Mouse (Mus musculus) CD4-positive, CD25-positive, alpha-beta regulatory T cell, adult 4 months (primary cell): ENCODE data around the gene Bola2. TPM values are rescaled to one million over a fixed set of nuclear protein-coding genes. Genes with fewer than 3 reads are reported as not detected.
"Not testable (repeated sequence)": the region's sequence is repeated elsewhere in the genome, so short reads cannot be mapped to it uniquely, and the experiment has no call there.

Experiments
- ATAC-seq: one replicate; pipeline ENCODE4 v1.8.0; 2017
- polyA plus RNA-seq, 2 experiments: library from polyadenylated mRNA; unstranded; fragments of 100-300 nt; shearing (Covaris generic); gene quantifications; one replicate each; pipeline ENCODE4 v1.2.1; 2017

Gene Bola2
- polyA plus RNA-seq, 2 experiments from 2014 or later: 82.6 to 175 TPM

- ATAC-seq: no peak
Measured at GRCm38 (mm10) chr7:126710266-126710665, 15.1 kb downstream of the Bola2 start.

- ATAC-seq: no peak
Measured at GRCm38 (mm10) chr7:126711910-126712309, 16.7 kb downstream of the Bola2 start.

- no peak for ATAC-seq
Measured at GRCm38 (mm10) chr7:126715679-126716078, 20.5 kb downstream of the Bola2 start.

- no peak for ATAC-seq
Measured at GRCm38 (mm10) chr7:126717566-126717965, 22.4 kb downstream of the Bola2 start.

DNA sequence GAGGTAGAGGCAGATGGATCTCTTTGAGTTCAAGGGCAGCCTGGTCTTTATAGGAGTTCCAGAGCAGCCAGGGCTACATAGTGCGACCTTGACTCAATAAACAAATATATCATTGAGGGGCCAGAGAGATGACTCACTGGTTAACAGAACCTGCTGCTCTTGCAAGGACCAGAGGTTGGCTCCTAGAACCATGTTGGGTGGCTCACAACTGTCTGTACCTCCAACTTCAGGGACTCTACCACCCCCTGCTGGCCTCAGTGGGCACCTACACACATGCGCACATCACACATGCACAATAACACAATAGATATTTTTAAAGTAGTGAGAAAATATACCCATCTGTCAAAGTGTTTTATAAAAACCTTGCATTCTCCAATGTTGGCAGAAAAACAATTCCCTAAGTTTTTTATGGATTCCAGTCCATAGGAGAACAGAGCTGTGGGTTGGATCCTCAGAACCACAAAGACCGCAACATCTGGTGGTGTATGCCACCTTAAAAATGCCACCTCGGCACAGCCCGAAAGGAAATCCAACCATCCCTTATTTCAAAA is 23.7 kb downstream of the Bola2 start:
- no peak for ATAC-seq

- ATAC-seq: no peak
Measured at GRCm38 (mm10) chr7:126721635-126722034, 26.4 kb downstream of the Bola2 start.

DNA sequence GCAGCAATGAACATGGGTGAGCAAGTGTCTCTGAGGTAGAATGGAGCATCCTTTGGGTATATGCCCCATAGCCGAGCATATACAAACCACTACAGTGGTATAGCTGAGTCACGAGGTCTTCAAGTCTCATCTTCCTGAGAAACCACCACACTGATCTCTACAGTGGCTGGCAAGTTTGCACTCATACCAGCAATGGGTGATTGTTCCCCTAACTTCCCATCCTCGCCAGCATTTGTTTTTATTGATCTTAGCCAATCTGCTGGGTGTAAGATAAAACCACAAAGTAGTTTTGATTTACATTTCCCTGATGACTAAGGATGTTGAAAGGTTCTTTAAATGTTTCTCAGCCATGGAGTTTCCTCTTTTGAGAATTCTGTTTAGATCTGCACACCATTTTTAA is 29.9 kb downstream of the Bola2 start:
- no peak for ATAC-seq

DNA sequence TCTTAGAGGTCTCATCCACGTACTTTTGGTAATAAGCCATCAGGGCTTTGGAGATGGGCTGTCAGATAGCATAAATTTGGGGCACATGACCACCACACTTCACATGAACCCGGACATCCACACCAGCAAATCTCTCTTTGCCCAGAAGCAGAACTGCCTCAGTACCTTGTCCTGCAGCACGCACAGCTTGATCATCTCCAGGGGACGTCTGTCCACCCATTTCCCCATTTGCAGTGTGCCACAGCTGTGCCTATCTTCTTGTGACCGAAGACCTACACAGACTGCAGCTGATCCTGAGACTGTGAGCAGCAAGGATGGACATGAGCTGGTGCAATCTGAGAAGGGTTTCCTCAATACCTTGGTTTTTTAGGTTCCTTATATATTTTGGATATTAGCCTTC is 30.5 kb downstream of the Bola2 start:
- ATAC-seq: no peak

GRCm38 (mm10) chr7:126730256-126730789 is 35.1 kb downstream of the Bola2 start:
- not testable (repeated sequence) for ATAC-seq

DNA sequence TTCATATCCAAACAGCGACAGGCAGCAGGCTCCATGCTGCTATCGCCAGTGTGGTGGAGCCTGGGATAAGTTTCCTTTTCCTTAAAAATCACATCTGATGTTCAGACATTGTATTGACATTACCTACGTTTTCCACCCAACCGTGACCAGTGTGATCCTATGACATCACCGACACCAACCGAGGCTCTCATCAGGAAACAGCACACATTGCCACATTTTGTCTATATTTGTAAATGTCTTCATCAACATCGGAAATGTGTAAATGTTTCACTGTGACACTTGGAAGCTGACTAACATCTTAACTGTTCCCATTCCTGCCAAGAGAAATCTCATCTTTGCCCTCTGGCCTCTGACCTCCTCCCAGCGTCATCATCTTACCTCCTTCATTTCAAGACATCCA is 40.9 kb downstream of the Bola2 start:
- no peak for ATAC-seq

- ATAC-seq: no peak
Measured at GRCm38 (mm10) chr7:126739551-126739950, 44.4 kb downstream of the Bola2 start.

DNA sequence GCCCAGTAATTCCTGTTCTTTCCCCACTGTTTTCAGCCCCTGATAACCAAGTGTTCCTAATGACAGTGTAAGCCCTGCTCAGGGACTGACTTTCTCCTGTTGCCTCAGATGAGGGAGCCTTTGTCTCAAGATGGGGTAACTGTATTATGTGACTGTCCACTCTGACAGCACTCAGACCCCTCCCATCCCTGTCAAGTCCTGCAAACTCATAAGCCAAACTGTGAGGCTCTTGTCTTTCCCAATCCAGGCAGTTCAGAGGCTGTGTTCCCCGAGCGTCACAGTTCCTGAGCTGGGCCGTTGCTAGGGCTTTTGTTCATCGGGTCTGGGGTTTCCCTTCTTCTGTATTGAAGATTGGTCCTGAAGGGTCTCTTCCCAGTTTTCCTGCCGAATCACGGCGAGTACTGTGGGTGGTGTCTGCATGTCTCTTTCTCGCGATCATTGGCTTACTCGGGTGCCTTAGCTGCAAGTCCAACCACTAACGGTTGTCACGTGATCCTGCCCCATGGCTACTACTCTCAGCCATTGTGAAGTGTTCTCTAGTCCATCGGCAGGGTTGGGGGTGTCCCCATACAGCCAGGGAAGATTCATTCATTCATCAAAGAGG is 45.0 kb downstream of the Bola2 start:
- no peak for ATAC-seq

DNA sequence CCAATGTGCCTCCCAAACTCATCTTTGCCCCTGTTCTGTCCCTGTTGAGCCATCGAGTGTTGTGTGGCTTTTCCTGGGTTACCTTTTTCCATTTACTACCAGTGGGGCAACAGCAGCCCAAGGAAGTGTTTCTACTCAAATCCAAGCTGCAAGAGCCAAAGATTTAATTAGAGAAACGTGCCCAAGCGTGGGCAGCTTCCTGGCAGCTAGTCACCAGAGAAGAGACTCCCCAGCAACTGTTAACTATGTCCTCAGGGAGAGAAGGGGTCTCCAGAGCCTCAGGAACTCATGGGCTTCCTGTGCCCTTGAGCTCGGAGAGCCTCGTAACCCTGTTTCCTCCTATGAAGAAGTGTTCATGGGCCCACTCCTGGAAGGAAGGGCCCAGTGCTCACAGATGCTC is 45.8 kb downstream of the Bola2 start:
- ATAC-seq: no peak

DNA sequence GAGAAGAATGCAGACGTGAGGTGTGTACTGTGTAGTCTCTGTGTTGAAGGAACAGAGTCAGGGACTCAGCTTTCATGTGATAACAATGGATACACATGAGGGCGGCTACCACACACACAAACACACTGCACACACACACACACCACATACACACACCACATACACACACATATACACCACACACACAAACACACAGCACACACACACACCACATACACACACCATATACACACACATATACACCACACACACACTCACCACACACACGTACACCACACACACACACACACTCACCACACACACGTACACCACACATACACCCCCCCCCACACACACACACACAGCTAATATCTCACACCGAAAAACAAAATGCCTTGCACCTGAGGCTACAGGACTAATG is 46.3 kb downstream of the Bola2 start:
- ATAC-seq: no peak

GRCm38 (mm10) chr7:126741964-126742482 is 46.8 kb downstream of the Bola2 start:
- no peak for ATAC-seq

- no peak for ATAC-seq
Measured at GRCm38 (mm10) chr7:126746066-126746465, 50.9 kb downstream of the Bola2 start.

GRCm38 (mm10) chr7:126746798-126747197 is 51.6 kb downstream of the Bola2 start:
- ATAC-seq: no peak

- no peak for ATAC-seq
Measured at GRCm38 (mm10) chr7:126748824-126749223, 53.6 kb downstream of the Bola2 start.

Other genes starting within 250 kb of the Bola2 start
- under 1 TPM; 0.18 to 0.38 TPM for gene Atp2a1, start 232.3 kb upstream of the Bola2 start, polyA plus RNA-seq
- gene Sh2b1, start 220.0 kb upstream of the Bola2 start, polyA plus RNA-seq: 10 to 100 TPM; 11.5 to 13.1 TPM
- 10 to 100 TPM; 79.8 to 89.2 TPM for gene Tufm, start 208.0 kb upstream of the Bola2 start, polyA plus RNA-seq
- gene Atxn2l, start 192.0 kb upstream of the Bola2 start, polyA plus RNA-seq: 10 to 100 TPM; 15.6 to 17.4 TPM
- 100 to 1,000 TPM; 228 to 250 TPM for gene Eif3c, start 129.0 kb upstream of the Bola2 start, polyA plus RNA-seq
- 1 to 10 TPM in 1 of 2 experiments, under 1 TPM in 1; 0.36 to 1.5 TPM for gene Apobr, start 110.5 kb upstream of the Bola2 start, polyA plus RNA-seq
- 100 to 1,000 TPM in 1 of 2 experiments, 10 to 100 TPM in 1; 79.9 to 150 TPM for gene Cln3, start 109.6 kb upstream of the Bola2 start, polyA plus RNA-seq
- gene Il27, start 100.5 kb upstream of the Bola2 start, polyA plus RNA-seq: not detected
- under 1 TPM in 1 of 2 experiments, not detected in 1; 0.42 TPM for gene Nupr1, start 64.5 kb upstream of the Bola2 start, polyA plus RNA-seq
- 100 to 1,000 TPM in 1 of 2 experiments, 10 to 100 TPM in 1; 93.1 to 113 TPM for gene Sgf29, start 46.1 kb upstream of the Bola2 start, polyA plus RNA-seq
- gene Sult1a1, start 19.0 kb upstream of the Bola2 start, polyA plus RNA-seq: 1 to 10 TPM in 1 of 2 experiments, under 1 TPM in 1; 0.82 to 1.3 TPM
- 10 to 100 TPM; 10.6 to 21.4 TPM for gene Slx1b, start 383 bp downstream of the Bola2 start, polyA plus RNA-seq
- 1,000 to 10,000 TPM; 2,251 to 2,782 TPM for gene Coro1a, start 12.4 kb downstream of the Bola2 start, polyA plus RNA-seq
- 10 to 100 TPM; 16.9 to 17.8 TPM for gene Mapk3, start 64.2 kb downstream of the Bola2 start, polyA plus RNA-seq
- 10 to 100 TPM; 13.9 to 17.4 TPM for gene Gdpd3, start 70.9 kb downstream of the Bola2 start, polyA plus RNA-seq
- 10 to 100 TPM; 58.4 to 83.8 TPM for gene Ypel3, start 81.6 kb downstream of the Bola2 start, polyA plus RNA-seq
- 1 to 10 TPM; 5.9 to 7.5 TPM for gene Tbx6, start 86.1 kb downstream of the Bola2 start, polyA plus RNA-seq
- 100 to 1,000 TPM; 139 to 140 TPM for gene Ppp4c, start 97.1 kb downstream of the Bola2 start, polyA plus RNA-seq
- gene Fam57b, start 102.3 kb downstream of the Bola2 start, polyA plus RNA-seq: not detected
- not detected for gene 4930451I11Rik, start 136.2 kb downstream of the Bola2 start, polyA plus RNA-seq
- gene Doc2a, start 152.0 kb downstream of the Bola2 start, polyA plus RNA-seq: not detected
- 10 to 100 TPM; 12.7 to 20.6 TPM for gene Hirip3, start 166.6 kb downstream of the Bola2 start, polyA plus RNA-seq
- 10 to 100 TPM; 53.9 to 55.7 TPM for gene Ino80e, start 167.0 kb downstream of the Bola2 start, polyA plus RNA-seq
- gene Taok2, start 189.3 kb downstream of the Bola2 start, polyA plus RNA-seq: 10 to 100 TPM; 15.3 to 15.6 TPM
- 10 to 100 TPM; 40.2 to 53.2 TPM for gene Tmem219, start 227.5 kb downstream of the Bola2 start, polyA plus RNA-seq
- gene Kctd13, start 233.5 kb downstream of the Bola2 start, polyA plus RNA-seq: 1 to 10 TPM; 5.5 to 8.9 TPM